Mouse (Mus musculus) layer of hippocampus, adult 9-10 months (tissue): ENCODE measurements around the gene Hsd17b1.

Experiments
- DNase-seq: peaks from one replicate; pipeline ENCODE4 v3.0.0; 2022; ENCODE audit warnings: low spot score

The Hsd17b1 gene

GRCm38 (mm10) chr11:101061049-101061448, 17.2 kb upstream of the Hsd17b1 start:
- DNase-seq = no peak

GRCm38 (mm10) chr11:101062165-101062884, 15.9 kb upstream of the Hsd17b1 start:
- DNase-seq = no peak

- DNase-seq = no peak
Measured at GRCm38 (mm10) chr11:101062971-101063675, 15.1 kb upstream of the Hsd17b1 start.

DNA sequence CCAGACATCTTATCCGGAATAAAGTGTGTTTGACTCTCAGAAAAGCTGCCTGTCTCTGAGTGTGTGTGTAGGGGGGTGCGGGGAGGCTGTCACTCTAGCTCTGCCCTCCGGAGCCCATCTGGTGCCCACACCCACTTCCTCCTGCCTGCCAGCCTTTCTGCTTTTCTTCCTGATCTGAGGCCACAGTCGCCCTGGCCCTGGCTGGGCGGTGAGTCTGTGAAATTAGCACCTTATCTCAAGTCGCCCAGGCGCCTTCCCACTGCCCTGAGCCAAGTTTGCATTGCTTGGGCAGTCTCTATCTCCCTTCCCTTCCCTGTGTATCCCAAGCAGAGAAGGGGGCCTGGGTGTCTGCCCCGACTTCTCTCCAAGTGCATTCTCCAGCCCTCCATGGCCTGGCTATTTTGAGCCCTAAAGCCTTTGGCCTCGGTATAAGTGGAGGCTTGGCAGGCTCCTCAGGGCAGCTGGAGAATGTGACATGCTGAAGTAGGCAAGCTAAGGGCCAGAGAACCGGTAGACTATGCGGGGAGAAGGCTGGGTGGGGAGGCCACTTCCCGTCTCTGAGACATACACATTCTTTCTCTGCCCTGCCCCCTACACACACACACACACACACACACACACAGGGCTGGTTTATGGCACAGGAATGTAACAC, 14.4 kb upstream of the Hsd17b1 start:
- no peak for DNase-seq

DNA sequence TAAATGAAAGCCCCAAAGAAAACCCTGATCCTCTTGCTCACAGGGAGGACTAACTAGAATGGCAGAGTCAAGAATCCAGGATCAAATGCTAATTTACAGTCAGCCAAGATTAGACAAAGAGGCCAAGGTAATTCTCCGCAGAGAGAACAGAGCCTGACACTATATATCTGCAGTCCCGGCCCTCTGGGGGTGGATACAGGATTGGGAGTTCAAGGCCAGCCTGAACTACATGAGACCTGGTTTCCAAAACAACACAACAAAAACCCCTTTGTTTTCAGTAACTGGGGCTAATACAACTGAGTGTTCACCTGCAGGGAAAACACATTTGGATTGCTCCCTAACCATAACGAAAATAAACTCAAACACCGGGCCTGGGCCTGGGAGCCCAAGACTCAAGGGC, 13.7 kb upstream of the Hsd17b1 start:
- no peak for DNase-seq

DNA sequence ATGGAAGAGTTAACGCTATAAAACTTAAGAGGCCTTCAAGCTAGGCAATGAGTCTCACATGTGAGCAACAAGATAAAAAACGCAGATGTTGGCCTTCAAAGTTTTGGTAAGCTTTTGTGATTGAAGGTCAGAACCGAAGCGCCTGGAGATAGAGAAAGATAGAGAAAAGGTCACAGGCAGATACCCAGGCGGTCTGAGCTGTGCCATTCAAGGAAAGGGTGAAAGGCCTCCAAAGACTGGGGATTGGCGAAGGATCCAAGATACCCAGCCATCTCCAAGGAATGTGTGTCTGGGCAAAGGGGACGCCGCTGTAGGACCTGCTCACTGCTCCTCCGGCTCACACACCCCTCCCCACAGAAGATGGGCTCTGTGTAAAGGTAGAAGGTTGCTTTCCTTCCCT, 13.2 kb upstream of the Hsd17b1 start:
- DNase-seq = no peak

- DNase-seq = no peak
Measured at GRCm38 (mm10) chr11:101066549-101067412, 11.4 kb upstream of the Hsd17b1 start.

DNA sequence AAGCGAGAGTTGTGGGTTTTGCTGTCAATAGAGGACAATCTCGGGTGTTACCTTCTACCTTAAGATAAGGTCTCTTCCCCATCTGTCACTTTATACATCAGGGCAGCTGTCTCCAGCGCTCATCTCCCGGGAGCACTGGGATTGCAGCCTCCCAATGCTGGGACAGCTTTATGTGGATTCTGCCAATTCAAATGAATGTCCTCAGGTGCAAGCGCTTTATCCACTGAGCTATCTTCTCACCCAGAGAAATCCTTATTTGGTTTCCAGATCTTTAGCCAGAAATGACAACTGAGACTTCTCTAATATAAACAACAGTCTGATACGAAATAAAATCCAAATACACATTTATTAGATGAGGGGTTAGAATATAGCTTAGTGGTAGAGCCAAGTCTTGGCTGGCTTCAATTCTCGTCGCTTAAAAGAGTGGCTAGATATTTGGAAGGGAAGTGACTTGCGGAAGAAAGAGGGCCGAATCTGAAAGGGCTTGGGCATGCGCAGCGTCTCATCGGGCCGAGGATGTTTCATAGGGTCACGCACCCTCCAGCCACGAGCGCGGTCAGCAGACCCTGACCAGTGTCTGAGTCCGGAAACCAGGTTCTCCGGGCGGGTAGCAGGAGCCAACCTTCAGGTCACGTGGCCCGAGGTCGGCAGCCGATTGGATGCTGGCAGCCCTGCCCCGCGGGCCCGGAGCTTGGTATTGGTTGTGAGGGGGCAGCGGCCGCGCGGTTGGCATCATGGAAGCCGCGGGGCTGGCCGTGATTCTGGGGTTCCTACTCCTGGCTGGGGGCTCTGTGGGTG, 8.6 kb upstream of the Hsd17b1 start, which contains the start of gene Naglu:
TSS of gene Naglu (plus strand) at position 622 of the 798 bp plus-strand sequence.
- DNase-seq = peak; percentile 90

- no peak for DNase-seq
Measured at GRCm38 (mm10) chr11:101070189-101070527, 8.1 kb upstream of the Hsd17b1 start.

DNA sequence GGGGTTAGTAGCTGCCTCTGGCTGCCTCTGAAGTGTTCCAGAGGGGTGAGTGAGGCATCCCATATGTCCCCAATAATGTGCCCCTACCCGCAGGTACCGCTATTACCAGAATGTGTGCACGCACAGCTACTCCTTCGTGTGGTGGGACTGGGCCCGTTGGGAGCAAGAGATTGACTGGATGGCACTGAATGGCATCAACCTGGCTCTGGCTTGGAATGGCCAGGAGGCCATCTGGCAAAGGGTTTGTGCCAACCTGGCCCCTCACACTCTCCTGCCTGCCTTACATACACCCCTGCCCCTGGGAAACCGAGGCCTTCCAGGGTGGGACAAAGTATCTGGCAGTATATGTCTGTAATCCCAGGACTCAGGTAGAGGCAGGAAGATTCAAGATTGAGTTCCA, 7.2 kb upstream of the Hsd17b1 start:
- DNase-seq = no peak

- no peak for DNase-seq
Measured at GRCm38 (mm10) chr11:101071810-101072428, 6.3 kb upstream of the Hsd17b1 start.

DNA sequence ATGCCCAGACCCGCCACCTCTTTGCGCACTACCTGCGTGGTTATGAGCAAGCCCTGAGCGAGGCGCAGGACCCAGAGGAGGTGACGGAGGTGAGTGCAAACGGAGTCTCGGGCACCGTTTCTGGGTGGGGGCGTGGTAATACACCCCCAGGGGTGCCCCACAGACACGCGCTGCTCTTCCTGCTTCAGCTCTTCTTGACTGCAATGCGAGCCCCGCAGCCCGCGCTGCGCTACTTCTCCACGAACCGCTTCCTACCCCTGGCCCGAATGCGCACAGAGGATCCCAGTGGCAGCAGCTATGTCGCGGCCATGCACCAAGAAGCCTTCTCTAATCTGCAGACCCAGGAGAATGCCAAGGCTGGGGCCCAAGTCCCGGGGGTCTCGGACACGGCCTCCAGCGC, 1.5 kb downstream of the Hsd17b1 start:
- DNase-seq = no peak

DNA sequence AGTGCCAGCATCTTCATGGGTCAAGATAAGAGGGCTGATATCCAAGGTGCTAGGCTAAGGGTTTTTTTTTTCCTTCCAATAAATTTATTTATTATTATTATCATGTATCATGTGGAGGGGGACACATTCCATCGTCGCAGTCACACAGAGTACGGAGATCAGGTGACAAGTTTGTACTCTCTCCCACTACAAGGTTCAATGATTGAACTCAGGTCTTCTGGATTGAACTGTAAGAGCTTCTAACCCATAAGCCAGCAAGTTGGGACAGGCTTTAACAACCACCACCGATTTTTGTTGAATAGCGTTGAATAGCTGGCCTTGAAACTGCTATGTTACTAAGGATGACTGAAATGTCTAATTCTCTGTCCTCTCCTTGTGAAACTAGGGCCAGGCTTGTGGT, 2.2 kb downstream of the Hsd17b1 start:
- DNase-seq = no peak

GRCm38 (mm10) chr11:101081659-101082058, 3.4 kb downstream of the Hsd17b1 start:
- DNase-seq = no peak

DNA sequence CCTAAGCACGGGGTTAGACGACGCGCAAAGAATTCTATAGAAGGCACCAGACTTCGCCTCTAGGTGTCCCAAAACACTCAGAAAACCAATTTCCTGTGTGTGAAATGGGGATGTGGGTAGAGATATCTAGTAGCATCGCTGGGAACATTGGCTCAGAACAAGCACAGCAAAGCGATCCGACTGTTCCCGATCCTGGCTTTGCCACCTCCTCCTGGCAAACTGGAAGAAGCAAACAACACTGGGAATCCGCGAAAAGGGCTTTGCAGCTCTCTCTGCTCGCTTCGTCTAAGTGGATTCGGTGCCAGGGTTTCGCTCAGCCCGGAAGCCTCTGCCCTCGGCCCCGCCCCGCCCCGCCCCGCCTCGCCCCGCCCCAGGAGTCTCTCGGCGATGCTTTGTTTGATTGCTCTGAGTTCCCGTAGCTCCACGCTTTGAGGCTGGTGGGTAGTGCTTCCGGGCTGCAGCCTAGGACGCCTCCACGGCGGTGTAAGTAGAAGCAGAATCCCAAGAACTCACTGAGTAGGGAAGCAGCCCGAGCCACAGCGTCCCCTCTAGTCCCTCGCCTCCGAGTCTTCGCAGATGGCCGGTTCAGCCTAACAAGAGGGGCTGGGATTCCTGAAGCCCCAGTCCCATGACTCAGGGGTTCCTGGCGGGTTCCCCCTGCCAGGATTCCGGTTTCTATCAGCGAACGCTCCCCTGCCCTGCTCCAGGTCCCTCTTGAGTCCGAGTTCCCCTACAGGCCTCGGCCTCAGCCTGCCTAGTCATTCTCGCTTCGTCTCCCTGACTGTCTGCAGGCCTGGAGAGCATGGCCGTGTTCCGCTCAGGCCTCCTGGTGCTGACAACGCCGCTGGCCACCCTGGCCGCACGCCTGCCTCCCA, 4.2 kb downstream of the Hsd17b1 start, which contains the start of gene Coasy:
TSS of gene Coasy (plus strand) at position 358 of the 875 bp plus-strand sequence.
- DNase-seq = peak; percentile 81

- no peak for DNase-seq
Measured at GRCm38 (mm10) chr11:101083083-101083697, 5.0 kb downstream of the Hsd17b1 start.

DNA sequence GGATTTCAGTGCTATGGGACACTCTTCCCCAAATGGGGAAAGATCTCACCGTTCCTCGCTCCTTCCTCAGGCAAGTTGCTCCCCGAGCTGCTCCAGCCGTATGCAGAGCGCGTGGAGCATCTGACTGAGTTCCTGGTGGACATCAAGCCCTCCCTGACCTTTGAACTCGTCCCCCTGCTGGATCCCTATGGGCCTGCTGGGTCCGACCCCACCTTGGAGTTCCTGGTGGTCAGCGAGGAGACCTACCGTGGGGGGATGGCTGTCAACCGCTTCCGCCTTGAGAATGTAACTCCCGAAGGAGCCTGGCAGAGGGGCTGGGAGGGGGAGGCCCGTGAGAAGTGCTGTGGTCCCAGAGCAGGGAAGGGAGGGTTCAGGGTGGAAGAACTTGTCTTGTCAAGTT, 6.0 kb downstream of the Hsd17b1 start:
- no peak for DNase-seq

GRCm38 (mm10) chr11:101084811-101085210, 6.6 kb downstream of the Hsd17b1 start:
- DNase-seq = no peak

- DNase-seq = no peak
Measured at GRCm38 (mm10) chr11:101085617-101086322, 7.6 kb downstream of the Hsd17b1 start.
